Mouse (Mus musculus) limb, embryonic 10.5 days (tissue): ENCODE data around the gene Nup205. TPM values are rescaled to one million over a fixed set of nuclear protein-coding genes. Genes with fewer than 3 reads are reported as not detected.

Source experiments
- DNase-seq: peaks from one replicate; pipeline ENCODE4 v3.0.0-alpha.2; 2017; ENCODE audit warnings: low spot score
- H3K27ac ChIP-seq: fragments of 300-500 bp; sonication (generic); 2 replicates; pipeline ENCODE4 v1.5.1; 2016; ENCODE audit warnings: mild to moderate bottlenecking
- H3K27me3 ChIP-seq: fragments of 300-500 bp; sonication (generic); 2 replicates; pipeline ENCODE4 v1.6.1; 2016; ENCODE audit warnings: low read depth, mild to moderate bottlenecking; ENCODE audit not compliant: poor library complexity, severe bottlenecking
- H3K36me3 ChIP-seq: fragments of 300-500 bp; sonication (generic); 2 replicates; pipeline ENCODE4 v1.6.1; 2016; ENCODE audit warnings: mild to moderate bottlenecking, moderate library complexity
- H3K4me1 ChIP-seq: fragments of 300-500 bp; sonication (generic); 2 replicates; pipeline ENCODE4 v1.6.1; 2016
- H3K4me3 ChIP-seq: fragments of 300-500 bp; sonication (generic); 2 replicates; pipeline ENCODE4 v1.5.1; 2016; ENCODE audit warnings: mild to moderate bottlenecking, moderate library complexity
- H3K9me3 ChIP-seq: fragments of 300-500 bp; sonication (generic); replicated peaks from 2 replicates; pipeline ENCODE4 v1.6.1; 2016; ENCODE audit warnings: mild to moderate bottlenecking
- WGBS: fragments of 180-500 bp; shearing (Covaris S2); methylation state at CpG from one replicate; pipeline ENCODE4 v1.1.7; 2016; 5-methylcytosine and 5-hydroxymethylcytosine counted together
- polyA plus RNA-seq: library from polyadenylated mRNA; unstranded; fragments of >200 nt; fragmentation: Nextera tagmentation; extraction: Ambion mirVana; gene quantifications from 2 replicates; pipeline ENCODE4 v1.2.1, GENCODE M21; 2016

The Nup205 gene
- polyA plus RNA-seq, 1 experiment from 2014 or later: 59.6 TPM

- H3K9me3 ChIP-seq: no peaks in the 10 kb centered on the region
- H3K4me3 ChIP-seq: no peak overlapping the region
- WGBS: 89% methylated on average over 20 of the region's 20 CpGs
- no peak overlapping the region for H3K27ac ChIP-seq
- H3K4me1 ChIP-seq: 0 out of 2 replicates have a peak, but pooled peaks cover 3% of the 10 kb centered on the region
- no peak for DNase-seq
- no peaks in the 10 kb centered on the region for H3K27me3 ChIP-seq
- no peaks in the 10 kb centered on the region for H3K36me3 ChIP-seq
These were observed 94.9 kb downstream of the Nup205 start for GRCm38 (mm10) chr6:35271868-35272765.

- Histone ChIP-seq H3K4me3 (no peak overlapping the region), H3K9me3 (no peaks in the 10 kb centered on the region), H3K27ac (no peak overlapping the region), H3K4me1 (0 out of 2 replicates have a peak, but pooled peaks cover 3% of the 10 kb centered on the region), H3K27me3 (no peaks in the 10 kb centered on the region), H3K36me3 (no peaks in the 10 kb centered on the region)
- no peak for DNase-seq
- WGBS: 79% methylated on average over 11 of the region's 11 CpGs
These were observed 96.3 kb downstream of the Nup205 start for GRCm38 (mm10) chr6:35273391-35274082.

- H3K9me3 ChIP-seq: no peaks in the 10 kb centered on the region
- no peak for DNase-seq
- WGBS: 69% methylated on average over 10 of the region's 10 CpGs
- 0 out of 2 replicates have a peak, but pooled peaks cover 3% of the 10 kb centered on the region for H3K4me1 ChIP-seq
- H3K36me3 ChIP-seq: no peaks in the 10 kb centered on the region
- H3K27me3 ChIP-seq: no peaks in the 10 kb centered on the region
- H3K27ac ChIP-seq: no peak overlapping the region
- H3K4me3 ChIP-seq: no peak overlapping the region
These were observed 100.8 kb downstream of the Nup205 start for GRCm38 (mm10) chr6:35277903-35278587.

- Histone ChIP-seq H3K36me3 (no peaks in the 10 kb centered on the region), H3K27ac (no peak overlapping the region), H3K4me1 (no peaks in the 10 kb centered on the region), H3K27me3 (no peaks in the 10 kb centered on the region), H3K9me3 (no peaks in the 10 kb centered on the region), H3K4me3 (no peak overlapping the region)
- DNase-seq: no peak
- WGBS: 85% methylated on average over 10 of the region's 10 CpGs
These were observed 102.1 kb downstream of the Nup205 start for GRCm38 (mm10) chr6:35279306-35279705.

GRCm38 (mm10) chr6:35288114-35288761, 111.0 kb downstream of the Nup205 start:
- Histone ChIP-seq H3K4me3 (no peak overlapping the region), H3K27me3 (no peaks in the 10 kb centered on the region), H3K4me1 (peaks cover 20% of the 10 kb centered on the region; the same call in 1 of the 2 replicates), H3K27ac (peak overlapping the region; percentile 73), H3K9me3 (no peaks in the 10 kb centered on the region), H3K36me3 (no peaks in the 10 kb centered on the region)
- WGBS: 85% methylated on average over 11 of the region's 11 CpGs
- DNase-seq: no peak

- Histone ChIP-seq H3K4me1 (peaks cover 20% of the 10 kb centered on the region; the same call in 1 of the 2 replicates), H3K4me3 (no peak overlapping the region), H3K27me3 (no peaks in the 10 kb centered on the region), H3K36me3 (no peaks in the 10 kb centered on the region), H3K27ac (peak overlapping the region; percentile 73), H3K9me3 (no peaks in the 10 kb centered on the region)
- no peak for DNase-seq
- 70% methylated on average over 7 of the region's 7 CpGs for WGBS
These were observed 111.7 kb downstream of the Nup205 start for GRCm38 (mm10) chr6:35288920-35289319.

GRCm38 (mm10) chr6:35289676-35290075, 112.5 kb downstream of the Nup205 start:
- H3K9me3 ChIP-seq: no peaks in the 10 kb centered on the region
- H3K27ac ChIP-seq: peak overlapping the region; percentile 54
- no peak for DNase-seq
- H3K36me3 ChIP-seq: no peaks in the 10 kb centered on the region
- H3K4me1 ChIP-seq: peaks cover 20% of the 10 kb centered on the region; the same call in 1 of the 2 replicates
- WGBS: 87% methylated on average over 8 of the region's 8 CpGs
- H3K4me3 ChIP-seq: no peak overlapping the region
- no peaks in the 10 kb centered on the region for H3K27me3 ChIP-seq

- no peaks in the 10 kb centered on the region for H3K36me3 ChIP-seq
These were observed 117.7 kb downstream of the Nup205 start for GRCm38 (mm10) chr6:35294964-35295363.

GRCm38 (mm10) chr6:35297001-35297400, 119.8 kb downstream of the Nup205 start:
- Histone ChIP-seq H3K27me3 (no peaks in the 10 kb centered on the region), H3K27ac (no peak overlapping the region), H3K36me3 (no peaks in the 10 kb centered on the region), H3K4me1 (no peaks in the 10 kb centered on the region), H3K9me3 (no peaks in the 10 kb centered on the region), H3K4me3 (no peak overlapping the region)
- WGBS: 76% methylated on average over 2 of the region's 2 CpGs
- DNase-seq: no peak

More at GRCm38 (mm10) chr6:35294964-35295363, 117.7 kb downstream of the Nup205 start:
- Histone ChIP-seq H3K9me3 (no peaks in the 10 kb centered on the region), H3K4me1 (no peaks in the 10 kb centered on the region), H3K27ac (no peak overlapping the region), H3K4me3 (no peak overlapping the region), H3K27me3 (no peaks in the 10 kb centered on the region)
- no peak for DNase-seq
- 88% methylated on average over 2 of the region's 2 CpGs for WGBS

Other genes starting within 250 kb of the Nup205 start
- 0.18 and 0.45 TPM in 2 replicates for gene Slc23a4, start 189.0 kb upstream of the Nup205 start, polyA plus RNA-seq
- gene Cnot4, start 43.7 kb upstream of the Nup205 start, polyA plus RNA-seq: 24.3 and 26.9 TPM in 2 replicates
- gene Slc13a4, start 130.7 kb downstream of the Nup205 start, polyA plus RNA-seq: 0.38 and 0.40 TPM in 2 replicates
- not detected in 2 replicates for gene Fam180a, start 148.7 kb downstream of the Nup205 start, polyA plus RNA-seq